Mouse (Mus musculus) v-Abl transformed pro-B cells (cell line): ENCODE measurements around the gene Gm8247.
"Not testable (repeated sequence)": the region's sequence is repeated elsewhere in the genome, so short reads cannot be mapped to it uniquely, and the experiment has no call there.

Experiments used
- in situ Hi-C, 2 experiments: fragments of 400-800 bp; cut with MboI; formaldehyde crosslinking; loops; one replicate each; pipeline ENCODE4 v1.15.1; 2025; ENCODE audit not compliant: unreplicated experiment in 2 of 2

The Gm8247 gene

DNA sequence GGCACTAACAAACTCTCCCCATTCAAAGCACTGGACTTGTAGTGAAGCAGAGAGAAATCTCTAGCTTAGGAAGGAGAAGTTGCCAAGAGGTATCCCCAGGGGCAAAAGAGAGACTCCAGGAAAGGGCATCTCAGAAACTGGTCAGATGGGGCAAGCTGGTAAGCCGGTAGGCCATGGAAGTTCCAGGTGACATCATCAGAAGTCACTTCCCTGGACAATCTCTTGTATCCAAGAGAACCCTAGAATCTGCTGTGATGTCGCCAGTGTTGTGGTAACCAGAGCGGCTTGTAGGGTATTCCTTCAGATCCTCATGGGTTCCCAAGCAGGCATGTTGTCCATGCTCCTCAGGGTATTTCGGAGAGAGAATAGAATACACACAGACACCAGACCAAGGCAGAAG, at the start of gene Gm8247:
Gene Gm8247 (plus strand): TSS at position 301 of the 400 bp plus-strand sequence.
- in situ Hi-C loops: not testable (repeated sequence)

DNA sequence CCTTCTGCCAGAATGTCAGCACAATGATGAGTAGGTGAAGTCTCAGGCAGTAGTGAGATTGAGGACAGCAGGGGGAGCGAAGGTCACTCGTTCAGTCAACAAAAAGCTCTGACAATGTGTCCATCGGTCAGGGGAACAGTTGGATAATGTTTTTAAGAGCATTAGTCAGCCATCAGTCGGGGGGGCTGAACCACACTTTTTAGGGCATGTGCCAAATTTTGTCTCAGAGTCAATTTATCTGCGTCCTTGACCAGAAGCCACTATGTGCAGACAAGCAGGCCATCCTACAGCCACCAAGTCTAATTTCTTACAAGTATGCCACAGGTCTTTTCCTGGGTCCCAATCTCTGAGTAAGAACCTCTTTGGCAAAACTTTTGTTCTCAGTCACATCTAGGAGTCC, 35.0 kb upstream of the Gm8247 start:
- in situ Hi-C loops: not testable (repeated sequence)

DNA sequence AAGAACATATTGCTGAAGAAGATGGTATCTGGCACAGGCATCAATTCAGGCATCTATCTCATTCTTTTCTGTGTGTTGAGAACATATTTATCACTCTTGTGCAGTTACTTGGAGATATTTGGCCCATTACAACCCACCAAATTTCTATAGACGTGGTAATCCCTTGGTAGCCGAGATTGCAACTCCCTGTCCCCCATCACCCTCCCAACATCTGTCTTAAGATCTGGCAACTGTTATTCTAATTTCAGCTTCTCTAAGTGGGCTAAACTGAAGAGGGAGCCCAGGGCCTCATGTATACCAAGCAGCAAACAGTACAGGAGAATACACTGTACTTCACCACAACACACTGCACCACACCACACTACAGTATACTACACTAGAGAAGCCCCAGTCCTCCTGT, 8.8 kb downstream of the Gm8247 start:
- in situ Hi-C loops: not testable (repeated sequence)

DNA sequence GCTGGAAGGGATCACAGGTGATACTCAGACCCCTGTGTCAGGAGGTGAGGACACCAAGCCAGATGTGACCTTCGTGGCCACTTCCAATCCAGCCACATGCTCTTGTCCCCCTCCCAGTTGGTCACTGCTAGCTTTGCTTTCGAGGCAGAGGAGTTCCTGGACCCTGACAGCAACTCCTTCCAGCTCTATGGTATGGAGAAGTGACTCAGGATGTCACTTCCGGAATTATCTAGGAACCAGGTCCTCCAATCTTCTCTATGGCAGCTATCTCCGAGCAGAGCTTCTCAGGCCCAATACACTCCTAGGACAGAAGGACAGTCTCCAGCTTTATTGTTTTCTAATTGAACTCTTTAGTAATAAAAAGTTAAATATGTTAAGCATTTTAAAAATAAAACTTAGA, 44.8 kb downstream of the Gm8247 start, which contains the start of gene Gm5624:
Gene Gm5624 (minus strand): TSS at position 202 of the 400 bp plus-strand sequence.
- in situ Hi-C loops: not testable (repeated sequence)
